Mouse (Mus musculus): ENCODE data around the gene Gpr157.

Gene Gpr157

GRCm38 (mm10) chr4:150155301-150155700 is 68.1 kb downstream of the Gpr157 start:
- no peak for DNase-seq

Data from retina, postnatal 1 day (tissue).